Mouse (Mus musculus) gastrocnemius, adult 18-20 months (tissue): ENCODE measurements at regions not wholly inside any gene's neighbourhood (a gene's known extent, or its start where the extent isn't known, plus 50 kb on each side); places are given as distances from the start of the nearest gene placed in this dataset.

Experiments used
- DNase-seq: peaks from one replicate; pipeline ENCODE4 v3.0.0; 2021; ENCODE audit warnings: low spot score

DNA sequence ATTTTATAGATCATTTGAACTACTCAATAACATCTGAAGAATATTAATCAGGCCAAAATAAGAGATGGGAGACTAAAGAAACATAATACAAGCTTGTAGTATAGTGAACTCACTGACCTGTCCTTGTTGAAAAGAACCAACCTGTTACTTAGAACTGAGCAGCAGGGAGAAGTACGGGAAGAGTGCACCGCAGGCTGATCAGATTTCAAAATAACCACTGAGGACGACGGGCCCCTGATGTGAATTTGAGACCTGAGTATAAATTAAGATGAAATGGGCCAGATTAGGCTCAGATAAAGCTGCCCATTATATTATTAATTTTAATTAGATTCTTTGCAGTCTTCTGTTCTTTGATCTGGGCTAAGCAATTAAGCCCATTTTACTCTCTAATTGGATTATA, 391.2 kb upstream of the Tyrp1 start:
- DNase-seq, result no peak

DNA sequence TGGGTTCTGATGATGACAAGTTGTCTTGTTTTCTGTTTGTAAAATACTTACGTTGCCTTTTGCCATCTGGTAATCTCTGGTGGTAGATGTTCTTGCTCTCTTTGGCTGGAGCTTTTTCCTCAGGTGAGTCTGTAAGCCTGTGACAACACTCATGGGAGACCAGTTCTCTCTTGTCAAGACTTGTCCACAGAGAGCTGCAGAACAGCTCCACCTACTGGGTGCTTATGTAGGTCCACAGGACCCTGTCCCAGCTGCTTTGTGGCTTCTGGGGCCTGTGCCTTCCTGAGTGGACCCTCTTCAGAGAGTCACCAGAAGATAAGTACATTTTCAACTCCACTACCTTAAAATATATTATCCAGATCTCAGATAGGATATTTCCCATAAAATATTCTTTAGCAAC, 370.3 kb upstream of the Tyrp1 start:
- no peak for DNase-seq

DNA sequence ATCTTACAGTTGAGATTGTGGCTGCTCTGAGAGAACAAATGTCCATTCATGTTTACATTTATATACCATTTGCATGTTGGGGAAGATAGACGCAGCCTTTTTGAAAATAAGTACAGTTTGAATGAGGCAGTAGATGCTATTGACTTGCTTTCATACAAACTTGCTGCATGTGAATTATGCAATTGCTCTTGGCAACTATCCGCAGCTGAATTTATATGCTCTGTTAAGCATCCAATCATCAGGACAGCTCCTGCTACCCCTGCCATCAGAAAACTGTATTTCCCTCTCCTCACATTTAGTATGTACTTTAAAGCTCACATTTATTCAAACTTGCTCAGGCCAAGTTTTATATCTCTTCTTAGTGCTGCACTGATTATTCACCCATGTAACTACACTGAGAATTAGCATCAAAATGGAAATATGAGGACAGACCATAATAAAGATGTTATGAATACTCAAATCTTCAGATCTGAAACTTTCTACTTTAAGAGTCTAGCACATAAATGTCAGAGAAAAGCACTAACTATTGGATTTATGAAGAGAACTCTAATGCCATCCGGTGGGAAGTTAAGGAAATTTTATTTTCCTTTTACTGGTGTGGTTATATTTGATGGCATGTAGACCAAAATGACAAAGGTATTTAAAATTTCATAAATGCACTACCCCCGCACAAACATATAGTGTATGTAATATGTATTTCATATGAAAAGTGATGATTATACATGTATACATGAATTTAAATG, 358.0 kb upstream of the Tyrp1 start:
- no peak for DNase-seq

DNA sequence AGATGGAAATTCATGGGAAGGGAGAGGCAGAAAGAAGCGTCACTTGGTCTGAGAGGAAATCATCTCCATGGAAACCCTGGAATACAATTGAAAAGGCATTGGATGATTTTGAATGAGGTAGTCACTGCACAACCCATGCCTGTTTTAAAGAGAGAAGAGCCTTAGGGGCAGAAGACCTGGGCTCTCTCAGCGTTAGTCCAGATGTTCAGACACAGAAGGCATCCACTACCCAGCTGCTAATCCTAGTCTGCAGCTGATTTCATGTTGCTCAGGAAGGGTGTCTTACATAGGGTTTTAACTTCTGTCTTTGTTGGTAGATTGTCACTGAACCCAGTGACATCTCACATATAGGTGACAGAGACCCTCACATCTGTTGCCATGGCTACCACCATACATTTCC, 318.8 kb upstream of the Tyrp1 start:
- no peak for DNase-seq

DNA sequence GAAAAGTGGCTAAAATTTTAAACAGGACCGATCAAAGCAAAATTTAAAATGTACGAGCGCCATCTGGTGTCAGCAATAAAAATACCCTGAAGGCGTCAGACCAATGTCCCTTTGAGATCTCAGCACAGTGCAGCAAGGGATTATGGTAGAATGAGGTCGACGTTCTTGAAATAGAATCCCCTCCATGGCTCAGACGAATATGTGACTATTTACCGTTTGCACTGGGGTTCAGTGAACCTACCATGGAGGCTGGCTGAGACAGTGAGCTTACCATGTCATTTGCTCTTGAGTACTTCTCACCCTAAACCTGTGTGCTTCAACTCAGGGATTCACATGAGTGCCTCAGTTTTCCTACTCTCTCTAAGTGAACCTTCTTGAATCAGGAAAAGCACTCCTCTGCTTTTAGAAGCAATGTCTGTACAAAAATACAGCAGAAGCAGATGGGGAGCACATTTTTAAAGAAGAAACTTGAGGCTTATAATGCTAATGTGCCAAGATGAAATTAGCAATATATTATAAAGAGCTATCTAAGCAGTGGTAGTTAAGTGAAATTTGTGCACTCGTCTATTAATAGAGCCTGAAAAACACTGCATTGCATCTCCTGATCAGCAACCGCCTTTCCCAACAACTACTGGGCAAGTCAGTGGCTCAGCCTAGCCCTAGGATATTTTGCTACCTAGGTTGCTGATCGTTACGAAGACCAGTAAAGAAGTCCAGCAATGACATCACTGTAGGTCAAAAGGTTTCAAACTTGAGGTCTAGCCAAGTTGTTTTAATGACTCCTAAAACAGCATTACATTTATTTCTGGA, 316.2 kb upstream of the Tyrp1 start:
- peak; percentile 1 for DNase-seq

DNA sequence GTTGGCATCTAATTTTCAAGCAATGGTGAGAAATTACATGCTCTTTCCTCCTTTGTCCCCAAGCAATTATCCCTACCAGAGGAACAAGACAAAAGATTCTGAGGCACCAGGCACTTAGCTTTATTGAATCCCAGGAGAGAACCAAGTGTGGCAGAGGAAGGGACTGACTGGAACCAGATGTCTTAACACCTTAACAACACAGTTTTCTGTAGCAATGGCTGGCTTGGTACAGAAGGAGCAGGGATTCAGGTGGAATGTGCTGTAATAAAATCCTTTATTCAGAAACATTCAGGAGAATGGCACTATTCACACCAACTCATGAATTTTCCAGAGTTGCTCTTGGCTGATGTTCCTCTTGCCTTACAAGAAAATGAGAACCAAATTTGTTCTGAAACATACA, 315.3 kb upstream of the Tyrp1 start:
- no peak for DNase-seq

DNA sequence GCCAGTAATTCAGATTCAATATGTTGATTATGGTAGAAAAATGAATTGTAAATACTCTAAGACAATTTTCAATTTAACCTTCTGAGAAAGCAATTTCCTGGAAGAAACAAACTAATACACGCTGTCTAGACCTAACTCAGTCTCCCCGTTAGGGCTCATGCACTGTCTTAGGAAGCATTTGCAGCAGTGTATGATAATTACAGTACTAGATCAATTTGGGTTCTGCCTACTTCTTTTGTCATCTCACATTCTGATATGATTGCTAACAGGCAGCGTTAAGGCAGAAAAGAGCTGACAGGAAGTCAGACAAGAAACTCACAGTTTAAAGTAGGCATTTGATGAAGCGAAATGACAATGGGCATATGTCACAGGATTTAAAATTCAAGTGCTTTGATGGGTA, 294.1 kb upstream of the Tyrp1 start:
- DNase-seq, result no peak

DNA sequence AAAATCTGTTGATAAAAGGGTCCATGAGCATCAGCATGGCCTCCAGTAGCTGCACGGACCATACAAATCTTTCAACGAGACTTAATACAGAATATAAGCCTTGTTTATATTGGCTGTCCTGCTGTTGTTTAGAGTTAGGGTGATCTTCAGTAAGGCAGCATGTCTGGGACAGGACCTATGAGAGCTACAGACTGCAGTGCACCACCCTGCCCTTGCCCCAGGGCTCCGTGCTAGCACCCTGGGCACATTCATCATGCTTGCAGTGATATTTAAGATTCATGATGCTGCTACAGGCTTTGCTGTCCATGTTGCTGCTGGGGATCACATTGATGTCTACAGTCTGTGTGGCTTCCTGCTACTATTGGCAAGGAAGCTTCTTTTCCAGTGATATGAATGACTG, 288.8 kb upstream of the Tyrp1 start:
- no peak for DNase-seq

DNA sequence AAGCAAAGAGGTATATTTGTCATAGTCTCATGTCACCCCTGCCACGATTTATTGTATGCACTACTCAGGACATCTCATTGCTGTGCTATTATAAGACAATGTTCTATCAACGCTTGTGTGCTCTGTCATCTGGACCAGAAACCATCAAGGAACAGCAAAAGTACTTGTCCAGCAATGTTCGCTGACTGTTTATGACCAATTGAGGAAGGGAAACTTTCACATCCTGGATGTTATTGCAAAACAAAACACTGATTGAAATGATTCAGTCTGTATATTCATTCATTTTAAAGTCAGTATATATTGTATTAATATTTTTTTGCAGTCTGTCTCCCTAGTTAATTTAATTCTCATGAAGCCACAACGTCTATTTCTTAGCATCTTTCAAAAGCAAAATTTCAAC, 244.5 kb upstream of the Tyrp1 start:
- DNase-seq, result no peak

DNA sequence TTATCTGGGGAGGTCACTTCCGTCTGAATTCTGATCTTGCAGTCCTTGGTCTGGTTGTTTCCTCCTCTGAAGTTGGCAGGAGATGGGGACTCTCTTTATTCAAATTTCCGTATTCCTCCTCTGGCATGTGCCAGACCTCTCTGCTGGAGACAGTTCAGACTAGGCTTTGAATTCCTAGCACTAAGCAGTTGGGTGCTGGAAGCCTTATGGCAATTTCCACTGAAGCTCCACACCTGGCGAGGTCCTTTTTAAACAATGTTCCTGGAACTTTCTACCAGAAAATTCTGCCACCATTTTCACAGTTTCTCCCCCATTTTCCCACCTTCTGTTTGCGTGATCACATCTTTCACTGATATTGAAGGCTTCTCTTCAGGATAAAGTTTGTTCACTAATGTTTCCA, 205.7 kb upstream of the Tyrp1 start:
- no peak for DNase-seq

DNA sequence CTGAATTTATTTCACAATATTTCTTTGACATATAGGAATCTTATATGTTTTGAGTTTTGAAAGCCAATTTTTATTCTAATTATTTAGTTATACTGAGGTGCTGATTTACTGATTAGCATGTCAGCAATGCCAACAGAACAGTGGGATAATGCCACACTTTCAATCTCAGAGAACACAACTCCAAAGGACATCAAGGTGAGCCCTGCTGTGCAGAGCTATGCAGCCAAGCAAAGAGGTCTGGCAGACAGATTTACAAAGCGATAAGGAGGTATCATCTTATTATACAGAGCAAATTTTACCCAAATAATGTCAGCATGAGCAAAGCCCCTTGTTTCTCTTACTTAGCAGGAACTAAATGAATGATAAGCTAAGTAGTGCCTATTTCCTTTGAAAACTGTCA, 204.7 kb upstream of the Tyrp1 start:
- no peak for DNase-seq

DNA sequence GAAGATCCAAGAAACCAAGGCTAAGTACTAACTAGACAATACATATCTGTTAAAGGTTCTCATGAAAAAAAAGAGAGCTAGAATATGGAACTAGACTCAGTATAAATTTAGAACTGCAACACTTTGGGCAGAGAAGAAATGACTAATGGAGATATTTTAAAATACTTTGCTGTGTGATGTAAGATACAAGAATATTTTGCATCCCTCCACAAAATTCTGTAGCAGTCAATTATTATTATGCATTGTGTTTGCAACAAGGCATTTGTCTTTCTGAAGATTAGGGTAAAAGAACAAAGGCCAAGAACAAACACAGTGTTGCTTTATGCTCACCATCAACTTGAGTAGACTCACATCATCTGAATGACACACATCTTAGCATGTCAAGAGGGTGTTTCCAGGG, 203.7 kb upstream of the Tyrp1 start:
- no peak for DNase-seq

DNA sequence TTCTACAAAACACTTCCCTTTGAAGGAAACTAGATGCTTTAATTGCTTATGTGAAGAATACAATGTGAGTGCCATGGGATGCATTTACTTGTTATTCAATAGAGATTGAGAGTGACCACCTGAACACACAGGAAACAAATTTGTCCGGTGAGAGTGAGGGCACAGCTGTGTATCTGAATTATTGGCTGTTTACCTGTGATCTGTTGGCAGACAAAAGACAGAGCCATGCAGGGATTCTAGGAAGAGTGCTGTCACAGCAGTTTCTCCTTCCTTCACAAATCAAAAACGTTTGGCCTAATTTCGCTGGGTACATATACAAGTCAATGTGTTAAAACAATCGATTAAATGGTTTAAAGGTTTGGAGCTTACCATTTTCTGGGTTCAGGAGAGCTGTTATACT, 202.9 kb upstream of the Tyrp1 start:
- no peak for DNase-seq

DNA sequence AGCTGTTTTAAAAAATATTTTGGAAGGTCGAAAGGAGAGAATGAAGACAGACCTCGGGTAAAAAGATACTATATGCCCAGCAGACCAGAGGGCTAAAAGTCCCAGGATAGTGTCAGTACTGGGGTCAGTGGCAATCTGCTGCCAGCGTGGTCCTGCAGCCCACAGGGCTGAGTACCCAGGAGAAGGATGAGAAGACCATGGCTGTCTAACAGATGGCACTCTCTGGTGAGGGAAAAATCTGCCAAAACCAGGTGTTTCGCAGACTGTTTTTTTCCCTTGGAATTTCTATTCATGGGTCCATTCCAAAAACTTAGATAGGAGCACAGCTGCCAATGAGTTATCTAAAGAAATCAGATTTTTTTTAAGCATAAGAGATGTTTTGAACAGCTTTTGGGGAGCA, 202.5 kb upstream of the Tyrp1 start:
- no peak for DNase-seq

DNA sequence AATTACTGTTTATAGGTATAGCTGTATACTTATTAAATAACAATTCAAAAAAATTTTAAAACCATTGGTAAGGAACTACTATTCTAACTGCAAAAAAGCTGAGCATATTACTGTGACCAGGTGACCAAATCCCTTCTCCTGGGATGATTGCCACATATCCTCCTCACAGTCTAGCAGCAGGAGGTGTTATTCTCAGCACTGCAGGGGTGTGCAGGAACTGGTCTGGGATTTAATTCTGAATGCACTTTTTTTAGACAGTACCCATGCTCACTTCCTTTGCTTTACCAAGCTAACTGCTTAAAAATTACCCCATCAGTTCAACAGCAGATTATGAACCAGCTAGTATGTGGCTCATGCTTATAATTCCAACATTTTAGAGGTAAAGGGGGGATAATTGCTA, 195.5 kb upstream of the Tyrp1 start:
- DNase-seq, result no peak
